Mouse (Mus musculus) myocyte (in vitro differentiated cells): Measurements from ENCODE around the gene Rcc1.

Experiments used
- CEBPB ChIP-seq: IDR thresholded peaks from 2 replicates; pipeline ENCODE4 v1.6.1; 2011; ENCODE audit warnings: mild to moderate bottlenecking, moderate library complexity; ENCODE audit not compliant: poor library complexity, insufficient read depth, severe bottlenecking
- E2F4 ChIP-seq: IDR thresholded peaks from one replicate; pipeline ENCODE4 v1.6.1; 2011; ENCODE audit warnings: mild to moderate bottlenecking, control low read depth, moderate library complexity; ENCODE audit not compliant: insufficient read depth
- MAX ChIP-seq: IDR thresholded peaks from one replicate; pipeline ENCODE4 v1.6.1; 2011; ENCODE audit warnings: low read depth, mild to moderate bottlenecking, control low read depth
- MYOD1 ChIP-seq, 3 experiments: IDR thresholded peaks; one replicate each; pipeline ENCODE4 v1.6.1; 2011; ENCODE audit warnings: control low read depth in 2 of 3, low read depth in 2 of 3, mild to moderate bottlenecking in 2 of 3, moderate library complexity in 1 of 3; ENCODE audit not compliant: insufficient read length in 2 of 3, control insufficient read depth in 1 of 3
- MYOG ChIP-seq, 3 experiments: IDR thresholded peaks; one replicate each; pipeline ENCODE4 v1.6.1; 2011; ENCODE audit warnings: control low read depth in 2 of 3, low read depth in 2 of 3, mild to moderate bottlenecking in 2 of 3; ENCODE audit not compliant: insufficient read length in 2 of 3, control insufficient read depth in 1 of 3, insufficient read depth in 1 of 3
- POLR2A ChIP-seq: IDR thresholded peaks from one replicate; pipeline ENCODE4 v1.6.1; 2011; ENCODE audit warnings: low read depth, mild to moderate bottlenecking, control low read depth, moderate library complexity; ENCODE audit not compliant: insufficient read length
- POLR2AphosphoS2 ChIP-seq: IDR thresholded peaks from one replicate; pipeline ENCODE4 v1.6.1; 2011; ENCODE audit warnings: low read depth, control low read depth; ENCODE audit not compliant: insufficient read length
- REST ChIP-seq: IDR thresholded peaks from one replicate; pipeline ENCODE4 v1.6.1; 2011; ENCODE audit warnings: mild to moderate bottlenecking, control low read depth, moderate library complexity; ENCODE audit not compliant: insufficient read depth, insufficient read length
- SRF ChIP-seq: IDR thresholded peaks from one replicate; pipeline ENCODE4 v1.6.1; 2011; ENCODE audit warnings: low read depth; ENCODE audit not compliant: control insufficient read depth, insufficient read length
- TCF12 ChIP-seq: IDR thresholded peaks from one replicate; pipeline ENCODE4 v1.6.1; 2011; ENCODE audit warnings: mild to moderate bottlenecking, control low read depth; ENCODE audit not compliant: poor library complexity, insufficient read depth, severe bottlenecking
- TCF3 ChIP-seq: IDR thresholded peaks from one replicate; pipeline ENCODE4 v1.6.1; 2011; ENCODE audit warnings: low read depth, control low read depth; ENCODE audit not compliant: insufficient read length
- USF1 ChIP-seq: IDR thresholded peaks from one replicate; pipeline ENCODE4 v1.6.1; 2011; ENCODE audit warnings: low read depth, mild to moderate bottlenecking, control low read depth, moderate library complexity

GRCm38 (mm10) chr4:132351401-132351800 is 2.0 kb downstream of the Rcc1 start:
- no peak for TF ChIP-seq CEBPB
- TF ChIP-seq POLR2AphosphoS2, result no peak
- no peak for TF ChIP-seq MAX
- no peak for TF ChIP-seq POLR2A
- TF ChIP-seq USF1, result no peak
- no peak for TF ChIP-seq MYOD1 (IDR thresholded peaks at IDR 0.05; ENCODE audit: control insufficient read depth in 1 of 3, insufficient read length in 2 of 3, low read depth in 2 of 3)
- TF ChIP-seq MYOG (IDR thresholded peaks at IDR 0.05; ENCODE audit: control insufficient read depth in 1 of 3, insufficient read depth in 1 of 3, insufficient read length in 2 of 3, low read depth in 2 of 3), result no peak
- TF ChIP-seq TCF12, result no peak
- TF ChIP-seq REST, result no peak
- no peak for TF ChIP-seq SRF
- TF ChIP-seq E2F4, result no peak
- TF ChIP-seq TCF3, result no peak
